Mouse (Mus musculus) mouse embryonic stem cell (cell line): Measurements from ENCODE around the gene Ttc39b.
"Not testable (repeated sequence)": the region's sequence is repeated elsewhere in the genome, so short reads cannot be mapped to it uniquely, and the experiment has no call there.

Experiments used
- in situ Hi-C, 2 experiments: fragments of 300-500 bp; cut with MboI; formaldehyde crosslinking; loops; 1 replicate in 1 of 2; 3 replicates in 1 of 2; pipeline ENCODE4 v1.14.3; 2019 to 2020; ENCODE audit warnings: low sequenced_read_pairs in 2 of 2, low pct_unique_long_range_greater_than_20kb in 1 of 2, mixed read lengths in 1 of 2; ENCODE audit not compliant: unreplicated experiment in 1 of 2

Ttc39b gene

GRCm38 (mm10) chr4:83254941-83255340 is 69.1 kb downstream of the Ttc39b start:
- in situ Hi-C loops: no loop called here

- in situ Hi-C loops: no loop called here
Observed at GRCm38 (mm10) chr4:83253679-83254078, 70.4 kb downstream of the Ttc39b start.

GRCm38 (mm10) chr4:83243706-83244105 is 80.3 kb downstream of the Ttc39b start:
- in situ Hi-C loops: no loop called here

- in situ Hi-C loops: no loop called here
Observed at GRCm38 (mm10) chr4:83241630-83242029, 82.4 kb downstream of the Ttc39b start.

GRCm38 (mm10) chr4:83237656-83238055 is 86.4 kb downstream of the Ttc39b start:
- in situ Hi-C loops: no loop called here

- in situ Hi-C loops: not testable (repeated sequence)
Observed at GRCm38 (mm10) chr4:83235304-83235703, 88.8 kb downstream of the Ttc39b start.

- in situ Hi-C loops: no loop called here
Observed at GRCm38 (mm10) chr4:83234739-83235138, 89.3 kb downstream of the Ttc39b start.

- in situ Hi-C loops: no loop called here
Observed at GRCm38 (mm10) chr4:83234132-83234531, 89.9 kb downstream of the Ttc39b start.

- in situ Hi-C loops: no loop called here
Observed at GRCm38 (mm10) chr4:83233181-83234123, 90.6 kb downstream of the Ttc39b start.

GRCm38 (mm10) chr4:83232315-83232880 is 91.7 kb downstream of the Ttc39b start:
- in situ Hi-C loops: no loop called here

- in situ Hi-C loops: no loop called here
Observed at GRCm38 (mm10) chr4:83228664-83229283, 95.3 kb downstream of the Ttc39b start.

GRCm38 (mm10) chr4:83228073-83228472 is 96.0 kb downstream of the Ttc39b start:
- in situ Hi-C loops: no loop called here

GRCm38 (mm10) chr4:83225633-83226360 is 98.3 kb downstream of the Ttc39b start:
- in situ Hi-C loops: no loop called here

GRCm38 (mm10) chr4:83224242-83224641 is 99.8 kb downstream of the Ttc39b start:
- in situ Hi-C loops: no loop called here

GRCm38 (mm10) chr4:83223197-83223596 is 100.9 kb downstream of the Ttc39b start:
- in situ Hi-C loops: no loop called here

- in situ Hi-C loops: no loop called here
Observed at GRCm38 (mm10) chr4:83220761-83221557, 103.1 kb downstream of the Ttc39b start.

- in situ Hi-C loops: no loop called here
Observed at GRCm38 (mm10) chr4:83219253-83219652, 104.8 kb downstream of the Ttc39b start.

- in situ Hi-C loops: no loop called here
Observed at GRCm38 (mm10) chr4:83217128-83217527, 106.9 kb downstream of the Ttc39b start.
